Mouse (Mus musculus) inflammation-experienced regulatory T-cells, adult 6 months (primary cell): Measurements from ENCODE around the gene Usp29. TPM values are rescaled to one million over a fixed set of nuclear protein-coding genes. Genes with fewer than 3 reads are reported as not detected.
"Not testable (repeated sequence)": the region's sequence is repeated elsewhere in the genome, so short reads cannot be mapped to it uniquely, and the experiment has no call there.

Source experiments
- ATAC-seq: one replicate; pipeline ENCODE4 v1.8.0; 2017
- polyA plus RNA-seq, 3 experiments: library from polyadenylated mRNA; unstranded; fragments of 100-300 nt; shearing (Covaris generic); gene quantifications; one replicate each; pipeline ENCODE4 v1.2.1; 2017

Usp29 gene
- polyA plus RNA-seq, 3 experiments from 2014 or later = 0.15 TPM; not detected in 2

DNA sequence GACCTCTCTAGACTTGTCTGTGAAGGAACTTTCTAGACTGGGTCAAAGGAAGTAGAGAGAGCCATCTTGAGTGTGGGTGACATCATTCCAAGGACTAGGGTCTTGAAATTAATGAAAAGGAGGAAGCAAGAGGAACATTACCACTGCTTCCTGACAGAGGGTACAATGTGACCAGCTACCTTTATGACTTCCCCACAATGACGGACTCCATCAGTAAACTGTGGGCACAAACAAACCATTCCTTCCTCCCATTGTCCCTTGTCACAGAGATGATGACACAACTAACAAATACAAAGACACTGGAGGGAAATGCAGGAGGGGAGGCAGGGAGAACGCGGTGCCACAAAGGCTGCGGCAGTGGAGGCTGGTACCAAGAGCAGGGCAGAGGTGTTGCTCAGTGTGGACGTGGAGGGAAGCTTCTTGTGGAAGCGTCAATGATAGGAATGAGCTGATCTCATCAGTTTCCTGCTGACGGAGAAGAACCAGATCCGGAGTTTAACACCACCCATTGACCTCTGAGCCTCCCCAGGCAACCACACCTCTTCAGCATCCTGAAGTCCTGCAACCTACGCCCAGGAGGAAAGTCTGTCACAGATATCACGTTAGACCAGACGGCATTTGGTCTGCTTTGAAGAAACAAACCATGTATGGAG lies 149.3 kb downstream of the Usp29 start:
- ATAC-seq = no peak

DNA sequence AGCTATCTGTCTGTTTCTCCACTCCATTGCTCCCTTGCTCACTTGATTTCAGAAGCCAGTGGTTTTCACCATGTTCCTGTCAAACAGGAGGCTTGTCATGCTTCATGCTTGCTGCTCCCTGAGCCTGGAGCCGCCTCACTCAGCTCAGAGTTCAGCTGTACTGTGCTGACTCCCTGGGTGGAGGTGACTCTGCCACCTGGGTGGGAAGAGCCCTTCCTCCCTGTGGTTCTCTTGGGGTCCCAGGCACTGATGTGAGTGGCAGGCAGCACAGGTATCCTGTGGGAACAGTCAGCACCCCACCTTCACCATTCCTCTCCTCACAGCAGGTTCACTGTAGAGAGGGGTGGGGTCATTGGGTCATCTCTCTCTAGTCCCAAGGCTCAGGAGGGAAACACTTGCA lies 150.5 kb downstream of the Usp29 start:
- not testable (repeated sequence) for ATAC-seq

DNA sequence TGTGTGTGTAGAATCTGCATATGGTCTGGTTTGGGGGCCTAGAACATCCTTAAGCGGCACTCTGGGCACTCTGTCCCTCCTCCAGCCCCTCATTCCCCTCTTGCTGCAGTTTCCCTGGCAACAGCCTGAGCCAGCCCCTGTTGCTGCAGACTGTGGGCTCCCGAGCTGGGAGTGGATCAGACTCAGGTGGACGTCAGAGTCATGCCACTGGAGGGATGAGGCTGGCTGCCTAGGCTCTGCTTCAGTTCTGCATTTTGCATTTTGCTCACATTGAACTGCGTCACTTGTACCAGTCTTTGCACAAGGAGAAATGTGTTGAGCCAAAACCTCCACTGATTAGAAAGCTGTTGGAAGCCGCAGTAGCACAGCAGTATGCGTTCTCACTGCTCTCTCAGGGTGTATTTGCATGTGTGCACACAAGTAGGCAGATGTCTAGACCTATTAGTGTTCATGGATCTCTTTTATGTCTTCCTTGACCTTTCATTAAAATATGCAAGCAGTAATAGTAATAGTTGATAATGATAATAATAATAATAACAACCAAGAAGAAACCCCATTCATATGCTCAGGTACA lies 151.2 kb downstream of the Usp29 start:
- ATAC-seq = no peak

DNA sequence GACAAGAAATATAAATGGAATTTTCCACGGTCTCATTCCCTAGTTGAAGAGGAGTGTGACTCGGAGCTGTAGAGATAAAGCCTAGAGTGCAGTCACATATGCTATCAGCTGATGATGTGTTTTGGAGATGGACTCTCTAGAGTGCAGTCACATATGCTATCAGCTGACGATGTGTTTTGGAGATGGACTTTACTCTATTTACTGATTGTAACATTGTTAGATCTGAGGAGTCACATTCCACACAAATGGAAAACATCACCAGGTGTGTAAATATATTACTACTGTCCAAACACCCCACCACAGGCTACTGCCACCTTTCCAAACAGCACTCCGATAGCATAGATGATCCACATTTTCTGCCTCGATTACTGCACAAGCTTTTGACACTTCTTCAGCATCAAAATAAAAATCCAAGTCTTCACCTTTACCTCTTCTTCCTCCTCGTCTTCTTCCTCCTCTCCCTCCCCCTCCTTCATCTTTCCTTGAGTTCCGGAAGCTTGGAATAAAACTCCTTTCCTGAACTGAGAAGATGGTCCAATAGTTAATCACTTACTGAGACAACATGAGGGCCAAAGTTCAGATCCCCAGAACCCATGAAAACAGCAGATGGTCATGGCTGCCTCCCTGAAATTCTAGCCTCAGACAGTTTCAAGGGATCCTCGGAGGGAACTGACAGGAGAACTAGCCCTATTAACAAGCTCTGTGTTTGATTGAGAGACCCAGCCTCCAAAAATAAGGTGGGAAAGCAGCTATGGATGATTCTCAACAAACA lies 153.2 kb downstream of the Usp29 start:
- no peak for ATAC-seq

DNA sequence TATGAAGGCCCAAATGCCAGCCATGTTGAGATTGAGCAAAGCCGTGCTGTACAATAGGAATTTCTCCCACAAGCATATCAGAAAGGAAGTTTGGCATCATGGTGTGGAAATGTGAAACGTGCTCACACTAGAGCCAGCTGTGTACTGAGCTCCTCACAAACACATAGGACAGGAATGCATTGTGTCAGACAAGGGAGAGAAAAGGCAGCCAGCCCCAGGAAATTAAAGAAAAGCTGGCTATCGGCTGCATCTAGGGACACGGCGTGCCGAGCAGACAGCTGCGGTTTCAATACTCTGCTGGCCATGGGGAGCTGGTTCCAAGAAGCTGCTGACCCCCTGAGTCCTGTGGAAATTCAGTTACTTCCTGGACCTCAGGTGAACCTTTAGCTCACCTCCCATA lies 155.0 kb downstream of the Usp29 start:
- ATAC-seq = no peak

DNA sequence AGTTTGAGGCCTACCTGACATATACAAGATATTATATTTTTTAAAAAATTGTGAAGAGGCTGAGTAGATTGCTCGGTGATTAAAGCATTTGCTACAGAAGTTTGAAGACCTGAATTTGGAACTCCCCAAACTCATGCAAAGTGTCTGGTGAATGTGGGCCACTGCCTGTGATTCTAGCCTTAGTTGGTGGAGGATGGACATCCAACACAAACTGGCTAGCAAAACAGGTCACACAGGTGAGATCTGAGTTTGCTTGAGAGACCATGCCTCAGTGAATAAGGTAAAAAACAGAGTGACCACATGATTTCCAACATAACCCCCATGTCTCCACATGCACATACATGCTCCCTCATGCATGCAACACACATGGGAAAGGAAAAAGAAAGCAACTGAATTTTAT lies 156.5 kb downstream of the Usp29 start:
- ATAC-seq = no peak

DNA sequence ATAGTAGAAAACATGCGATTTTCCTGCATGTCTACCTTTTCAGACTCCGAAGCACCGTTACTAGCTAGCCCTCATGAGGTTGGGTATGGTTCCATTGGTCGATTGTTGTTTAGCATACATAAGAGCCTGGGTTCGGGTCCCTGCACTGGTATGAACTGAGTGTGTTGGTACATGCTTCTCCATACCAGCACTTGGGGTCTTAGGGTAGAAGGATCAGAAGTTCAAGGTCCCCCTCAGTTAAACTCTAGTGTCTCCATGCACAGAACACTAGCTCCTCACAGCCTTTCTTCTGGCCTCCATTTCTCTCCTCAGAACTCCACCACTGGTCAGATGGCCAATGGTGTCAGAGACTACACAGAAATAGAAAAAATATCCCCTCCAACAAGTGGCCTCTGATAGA lies 159.5 kb downstream of the Usp29 start:
- ATAC-seq = no peak

DNA sequence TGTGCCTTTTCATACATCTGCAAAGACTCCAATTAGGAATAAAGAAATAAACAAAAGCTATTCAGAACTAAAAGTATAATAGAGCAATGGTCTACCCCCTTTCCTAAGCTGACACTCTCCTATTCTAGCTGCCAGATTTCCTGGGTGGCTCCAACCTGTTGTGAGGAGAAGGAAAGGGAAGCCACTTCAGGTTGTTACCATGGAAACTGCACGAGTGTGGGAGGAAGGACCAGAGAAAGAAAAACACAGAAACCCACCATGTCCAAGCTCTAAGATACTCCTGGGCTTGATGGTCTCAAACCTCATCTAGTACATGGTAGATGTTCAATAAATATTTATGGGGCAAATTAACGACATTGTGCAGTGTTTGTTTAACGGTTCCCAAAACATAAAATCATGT lies 160.8 kb downstream of the Usp29 start:
- no peak for ATAC-seq

DNA sequence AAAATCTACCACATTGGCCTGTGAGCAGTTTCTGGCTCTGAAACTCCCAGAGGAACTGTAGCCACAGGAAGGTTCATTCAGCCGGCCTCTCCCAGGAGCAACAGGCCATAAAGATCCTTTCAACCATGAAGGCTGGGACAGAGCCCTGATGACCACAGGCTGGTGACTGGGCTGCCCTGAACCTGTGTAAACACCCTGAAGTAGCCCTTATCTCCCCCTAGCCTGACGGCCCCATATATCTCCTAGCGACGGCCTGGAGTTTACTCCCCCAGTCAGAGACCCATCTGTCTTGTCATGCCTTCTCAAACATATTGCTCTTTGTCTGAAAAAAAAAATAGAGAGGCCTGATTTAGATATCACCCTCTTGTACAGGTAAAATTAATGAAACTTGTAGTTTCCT lies 166.6 kb downstream of the Usp29 start:
- not testable (repeated sequence) for ATAC-seq

DNA sequence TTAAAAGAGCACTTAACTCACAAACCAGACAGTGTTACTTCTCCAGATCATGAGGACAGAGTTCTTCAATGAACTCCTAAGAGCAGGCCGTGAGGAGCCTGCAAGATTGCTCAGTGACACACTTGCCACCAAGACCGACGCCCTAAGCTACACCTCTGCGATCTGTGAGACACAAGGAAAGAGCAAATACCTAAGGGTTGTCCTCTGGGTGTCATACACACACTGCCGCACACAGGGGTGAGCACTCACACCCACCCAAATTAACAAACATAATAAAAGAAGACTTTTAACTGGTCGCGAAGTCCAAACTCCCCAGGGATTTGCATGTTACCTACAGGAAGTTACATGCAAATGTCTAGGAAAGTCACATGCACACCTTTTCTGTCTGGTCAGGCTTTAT lies 170.3 kb downstream of the Usp29 start:
- no peak for ATAC-seq

DNA sequence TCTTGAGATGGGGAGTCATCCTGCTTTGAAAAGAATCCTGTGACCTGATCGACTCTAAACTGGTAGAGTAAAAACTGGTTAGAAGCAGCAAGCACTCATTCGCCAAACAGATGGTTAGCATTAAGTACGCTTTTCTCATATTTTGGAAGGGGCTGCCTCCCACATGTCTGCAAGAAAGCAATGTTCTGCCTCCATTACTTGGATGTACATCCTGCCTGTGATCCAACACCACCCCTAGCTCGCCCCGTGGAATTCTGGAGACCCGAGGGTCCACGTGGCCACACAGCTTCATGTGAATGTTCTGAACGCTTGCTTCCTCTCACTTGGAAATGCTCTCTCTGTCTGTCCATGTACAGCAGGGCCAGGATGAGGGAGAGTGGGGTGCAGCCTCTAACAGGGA lies 173.1 kb downstream of the Usp29 start:
- no peak for ATAC-seq

DNA sequence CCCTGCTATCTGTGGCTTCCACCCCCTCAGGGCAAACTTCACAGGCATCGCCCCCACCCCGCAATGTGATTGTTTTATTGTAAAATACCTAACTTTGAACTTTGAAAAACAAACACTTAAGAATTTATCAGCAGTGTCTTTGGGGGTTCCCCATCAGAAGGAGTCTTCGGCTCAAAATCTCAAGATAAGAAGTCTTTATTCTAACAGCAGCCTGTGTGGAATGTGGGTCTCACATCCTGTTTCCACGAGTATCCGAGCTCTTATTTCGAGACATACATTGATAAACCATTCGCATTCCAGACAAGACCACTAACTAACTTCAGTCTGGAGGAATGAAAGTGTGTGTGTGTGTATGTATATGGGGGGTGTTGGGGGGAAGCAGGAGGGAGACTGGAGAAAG lies 180.1 kb downstream of the Usp29 start:
- no peak for ATAC-seq

DNA sequence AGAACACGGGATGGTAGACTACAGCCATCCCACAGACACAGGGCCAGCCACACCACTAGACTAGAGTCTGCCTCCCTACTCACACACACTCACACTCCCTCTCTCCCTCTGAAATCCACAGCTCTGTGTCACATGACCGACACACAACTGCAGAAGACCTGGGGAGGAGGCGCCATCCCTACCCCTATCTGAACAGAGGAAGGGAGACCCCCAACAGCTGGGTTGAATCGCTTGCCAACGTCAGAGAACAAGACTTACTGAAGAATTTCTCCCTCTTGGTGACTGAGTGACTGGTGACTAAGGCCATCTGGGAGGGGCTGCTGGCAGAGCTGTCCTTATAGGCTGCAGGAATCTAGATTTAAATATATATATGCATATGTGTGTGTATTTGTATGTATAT lies 181.4 kb downstream of the Usp29 start:
- ATAC-seq = no peak

DNA sequence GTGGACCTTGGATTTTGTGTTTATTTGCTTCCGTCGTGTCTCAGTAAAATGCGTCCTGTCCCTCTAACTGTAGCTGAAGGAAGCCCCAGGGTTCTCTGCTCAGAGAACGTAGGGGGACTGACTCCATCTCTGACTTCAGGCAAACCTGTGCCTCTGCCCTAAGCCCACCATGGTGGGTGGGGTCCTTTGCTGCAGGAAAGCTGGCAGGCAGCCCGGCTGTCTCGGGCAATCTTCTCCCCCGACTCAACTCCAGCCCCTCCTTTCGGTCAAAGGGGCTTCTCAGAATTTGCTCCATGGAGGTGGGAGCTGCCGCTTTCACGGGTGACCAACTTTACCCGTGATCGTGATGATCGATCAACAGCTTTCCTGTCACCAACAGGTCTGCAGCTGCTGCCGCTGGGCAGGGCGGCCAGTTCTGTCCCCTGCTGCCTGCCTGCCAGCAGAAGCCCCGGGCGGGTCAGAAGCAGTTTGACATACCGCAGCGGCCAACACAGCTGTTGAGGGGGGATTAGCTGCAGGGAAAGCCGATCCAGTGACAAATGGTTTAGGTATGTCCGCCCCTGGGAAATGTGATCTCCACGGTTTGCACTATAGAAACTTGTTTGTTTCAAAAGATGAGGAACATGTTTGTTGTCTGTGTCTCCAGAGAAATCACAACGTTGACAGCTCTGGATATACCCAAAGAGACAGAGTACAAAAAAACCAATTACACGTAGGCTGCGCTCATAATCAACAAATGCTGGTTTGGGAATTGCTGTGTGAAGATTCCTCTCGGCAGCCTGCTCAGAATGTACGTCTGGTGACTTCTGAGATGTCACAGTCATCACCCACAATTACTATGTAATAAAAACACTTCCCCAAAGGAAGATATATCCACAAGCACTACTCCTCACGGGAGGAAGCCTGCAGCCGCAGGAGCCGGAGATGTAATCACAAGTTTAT lies 183.3 kb downstream of the Usp29 start:
- ATAC-seq = no peak

DNA sequence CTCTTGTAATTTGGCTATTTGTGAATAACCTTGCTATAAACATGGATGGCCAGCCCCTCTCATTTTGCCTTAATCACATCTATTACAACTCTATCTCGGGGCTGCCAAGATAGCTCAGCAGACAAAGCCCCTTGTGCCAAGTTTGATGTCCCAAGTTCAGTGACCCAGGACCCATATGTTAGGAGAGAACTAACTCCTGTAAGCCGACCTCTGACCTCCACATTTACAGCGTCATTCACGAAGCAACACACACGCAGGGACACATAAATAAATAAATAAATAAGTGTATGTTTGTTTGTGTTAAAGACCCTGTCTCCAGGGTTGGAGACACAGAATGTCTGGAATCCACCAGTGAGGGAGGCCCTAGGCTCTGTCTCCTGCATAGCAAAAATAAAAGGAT lies 186.7 kb downstream of the Usp29 start:
- no peak for ATAC-seq

DNA sequence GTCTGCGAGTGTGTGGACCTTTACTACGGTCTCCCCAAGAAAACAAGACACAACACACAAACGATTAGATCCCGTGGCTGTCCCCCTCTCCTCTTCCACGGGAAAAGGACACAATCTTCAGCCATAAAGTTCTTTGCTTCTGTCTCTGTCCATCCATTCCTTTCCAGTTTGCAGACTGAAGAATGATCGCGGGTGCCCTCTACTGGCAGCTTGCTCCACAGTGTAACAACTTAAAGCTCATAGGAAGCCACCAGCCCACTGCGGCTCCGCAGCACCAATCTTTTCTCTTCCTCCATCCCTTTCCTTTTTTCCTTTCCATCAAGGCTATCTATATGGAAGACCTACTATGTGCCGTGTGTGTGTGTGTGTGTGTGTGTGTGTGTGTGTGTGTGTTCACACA lies 187.9 kb downstream of the Usp29 start:
- peak; percentile 41 for ATAC-seq

DNA sequence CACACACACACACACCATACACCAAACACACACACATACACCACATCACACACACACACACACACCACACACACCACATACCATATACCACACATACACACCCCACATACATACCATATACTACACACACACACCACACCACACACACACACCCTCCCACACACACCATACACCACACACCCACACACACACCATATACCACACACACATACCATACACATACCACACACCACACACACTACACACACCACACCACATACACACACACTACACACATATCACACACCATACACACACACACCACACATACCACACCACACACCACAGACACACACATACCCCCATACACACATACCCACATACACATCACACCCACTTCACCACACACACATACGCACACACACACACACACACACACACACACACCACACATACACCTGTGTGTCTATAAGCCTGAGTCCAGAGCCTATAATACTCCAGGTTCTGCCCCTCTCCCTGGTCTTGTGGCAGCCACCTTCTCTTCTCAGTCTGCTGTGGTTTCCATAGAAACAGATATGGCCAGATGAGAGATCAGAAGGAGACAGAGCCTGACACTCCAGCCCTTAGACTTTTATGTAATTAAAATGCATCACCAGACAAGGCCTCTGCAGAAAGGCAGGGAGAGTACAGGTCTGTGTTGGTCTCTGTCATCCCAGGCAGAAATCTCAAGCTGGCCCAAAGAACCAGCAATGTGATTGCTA lies 188.9 kb downstream of the Usp29 start:
- no peak for ATAC-seq

DNA sequence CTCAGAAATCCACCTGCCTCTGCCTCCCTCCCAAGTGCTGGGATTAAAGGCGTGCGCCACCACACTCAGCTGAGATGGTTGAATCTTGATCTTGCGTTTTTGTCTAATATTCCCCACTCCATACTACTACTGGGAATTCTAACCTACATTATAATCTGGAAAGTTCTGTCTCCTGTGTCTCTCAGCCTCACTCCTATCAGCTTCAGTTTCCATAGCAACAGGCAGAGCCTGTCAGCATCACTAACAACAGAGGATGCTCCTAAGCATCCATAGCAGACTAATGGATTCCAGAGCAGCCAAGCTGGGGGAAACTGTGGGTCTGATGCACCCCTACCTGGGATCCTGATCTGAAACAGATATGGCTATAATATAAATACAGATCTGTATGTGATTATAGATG lies 193.1 kb downstream of the Usp29 start:
- no peak for ATAC-seq

DNA sequence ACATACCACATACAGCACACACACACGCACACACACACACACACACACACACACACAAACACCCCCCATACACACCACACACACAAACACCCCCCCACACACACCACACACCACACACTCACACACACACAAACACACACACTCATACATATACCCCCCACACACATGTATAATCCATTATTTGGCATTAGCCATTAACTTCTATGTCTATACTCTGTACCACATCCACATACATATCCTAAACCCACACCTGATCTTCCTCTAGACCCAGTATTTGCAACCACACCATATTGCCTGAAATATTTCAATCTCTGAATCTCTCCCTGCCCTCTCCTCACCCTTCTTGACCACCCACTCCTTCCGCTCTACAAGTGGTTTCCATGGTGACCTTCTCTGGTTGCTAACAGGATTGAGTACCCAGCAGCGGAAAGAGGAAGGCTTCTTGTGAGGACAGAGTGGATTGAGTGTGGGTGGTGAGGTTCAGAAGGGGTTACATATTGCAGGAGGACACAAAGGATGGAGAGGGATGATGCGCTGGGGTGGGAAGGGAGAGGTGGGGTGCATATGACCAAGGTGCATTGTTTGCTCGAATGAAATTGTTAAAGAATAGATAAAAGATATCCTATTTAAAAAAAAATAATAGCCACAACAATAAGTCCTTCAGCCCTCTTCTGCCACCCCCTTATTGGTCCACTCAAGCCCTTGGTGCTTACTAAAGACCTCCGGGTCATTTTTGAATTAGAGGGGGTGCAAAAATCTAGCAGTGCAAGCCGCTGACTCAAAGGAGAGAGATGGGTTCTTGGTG lies 195.8 kb downstream of the Usp29 start:
- no peak for ATAC-seq

DNA sequence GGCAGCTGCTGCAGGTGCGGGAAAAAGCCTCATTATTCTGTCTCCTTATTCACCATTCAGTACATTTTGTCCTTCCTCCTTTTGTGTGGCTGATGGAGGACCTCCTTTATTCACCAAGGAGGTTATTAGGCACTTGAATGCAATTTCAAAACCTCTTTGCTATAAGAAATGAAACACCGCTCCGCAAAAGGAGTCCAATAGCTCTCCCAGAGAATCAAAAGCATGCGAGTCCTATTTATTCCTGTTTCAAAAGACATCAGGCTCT lies 196.3 kb downstream of the Usp29 start:
- no peak for ATAC-seq

DNA sequence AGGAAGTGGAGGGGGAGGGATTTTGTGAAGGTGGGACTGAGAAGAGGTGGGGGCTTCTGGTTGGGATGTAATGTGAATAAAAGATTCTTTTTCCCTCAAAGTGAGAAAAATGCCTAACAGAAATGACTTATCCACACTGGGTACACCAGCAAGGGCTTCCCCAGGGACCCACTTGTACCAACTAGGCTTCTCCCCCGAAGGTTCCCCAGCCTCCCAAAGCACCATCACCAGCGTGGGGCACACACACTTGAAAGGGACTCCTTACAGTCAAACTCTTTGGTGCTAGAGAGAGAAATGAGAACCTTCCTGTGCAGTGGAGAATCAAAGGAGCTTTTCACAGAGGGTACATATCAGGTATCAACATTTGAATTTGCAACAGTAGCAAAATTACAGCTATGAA lies 198.9 kb downstream of the Usp29 start:
- ATAC-seq = no peak

DNA sequence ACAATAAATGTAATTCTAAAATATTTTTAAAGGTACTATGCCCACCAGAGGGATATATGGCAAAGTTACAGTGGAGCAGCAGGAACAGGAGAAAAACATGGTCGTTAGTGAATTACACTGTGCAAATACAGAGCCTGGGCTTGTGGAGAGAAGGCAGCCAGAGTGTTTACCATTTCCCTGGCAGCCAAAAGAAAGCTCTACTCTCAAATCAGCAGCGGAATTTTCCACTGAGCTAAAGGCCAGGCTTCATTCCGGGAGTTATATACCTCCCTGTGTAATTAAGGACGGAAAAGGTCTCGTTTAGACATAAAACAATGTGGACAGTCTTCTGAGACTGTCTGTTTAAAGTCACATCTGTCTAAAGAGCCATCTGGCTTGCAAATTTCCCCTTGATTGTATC lies 204.4 kb downstream of the Usp29 start:
- no peak for ATAC-seq
